Mouse (Mus musculus): Measurements from ENCODE around the gene Sft2d1. TPM values are rescaled to one million over a fixed set of nuclear protein-coding genes. Genes with fewer than 3 reads are reported as not detected.
A peak's percentile ranks its signal among the peaks of the same experiment; 100 is the strongest.
"Not testable (repeated sequence)": the region's sequence is repeated elsewhere in the genome, so short reads cannot be mapped to it uniquely, and the experiment has no call there.

Gene Sft2d1
- polyA plus RNA-seq (2015; fragmentation: Nextera tagmentation; extraction: Ambion mirVana), result 113 and 114 TPM in 2 replicates

DNA sequence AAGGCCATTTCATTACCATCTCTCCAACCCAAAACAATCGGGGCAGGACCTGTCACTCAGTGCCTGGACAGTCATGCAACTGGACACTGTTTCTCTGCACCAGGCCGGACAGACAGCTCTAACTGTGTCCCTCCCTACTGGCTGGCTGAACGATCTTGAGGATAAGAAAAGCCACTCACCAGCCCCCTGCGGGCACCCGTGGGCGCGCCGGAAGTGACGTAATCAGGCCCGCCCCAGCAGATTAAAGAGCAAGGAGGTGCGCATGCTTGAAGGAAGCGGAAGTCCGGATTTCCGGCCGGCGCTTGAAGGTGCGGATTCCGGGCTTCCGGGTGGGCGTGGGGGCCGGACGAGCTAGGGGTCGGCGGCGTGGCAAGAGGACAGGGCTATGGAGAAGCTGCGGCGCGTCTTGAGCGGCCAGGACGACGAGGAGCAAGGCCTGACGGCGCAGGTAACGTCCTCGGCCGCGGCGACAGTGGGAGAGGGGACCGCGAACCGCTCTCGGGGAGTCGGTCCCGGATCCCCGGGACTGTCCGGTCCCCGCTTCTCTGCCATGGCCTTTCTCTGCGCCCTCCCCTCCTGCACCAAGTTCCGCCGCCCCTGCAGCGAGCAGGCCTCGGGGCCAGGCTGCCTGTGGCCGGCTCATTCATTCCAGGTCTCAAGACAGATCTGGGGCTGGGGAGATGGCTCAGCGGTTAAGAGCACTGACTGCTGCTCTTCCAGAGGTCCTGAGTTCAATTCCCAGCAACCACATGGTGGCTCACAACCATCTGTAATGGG is at the start of gene Sft2d1:
Sft2d1 (plus strand) TSS at position 265 of the 777 bp plus-strand sequence.
- H3K4me2 ChIP-seq, result peak within 1 kb of the TSS; percentile 69
- peak within 1 kb of the TSS; percentile 81 for H3K9ac ChIP-seq
- H3K9me3 ChIP-seq (replicated peaks), result no peaks in the 10 kb centered on the region
- WGBS, result under 1% methylated on average over 44 of the region's 54 CpGs
- H3K36me3 ChIP-seq (ENCODE audit: poor library complexity, severe bottlenecking), result no peaks in the 10 kb centered on the region
- ATAC-seq, result peak; percentile 97
- H3K27ac ChIP-seq, result peak within 1 kb of the TSS; percentile 72; the same call in 1 of the 2 replicates
- peak within 1 kb of the TSS; percentile 93 for H3K4me3 ChIP-seq
- no peaks in the 10 kb centered on the region for H3K27me3 ChIP-seq
- peaks cover 27% of the 10 kb centered on the region for H3K4me1 ChIP-seq

DNA sequence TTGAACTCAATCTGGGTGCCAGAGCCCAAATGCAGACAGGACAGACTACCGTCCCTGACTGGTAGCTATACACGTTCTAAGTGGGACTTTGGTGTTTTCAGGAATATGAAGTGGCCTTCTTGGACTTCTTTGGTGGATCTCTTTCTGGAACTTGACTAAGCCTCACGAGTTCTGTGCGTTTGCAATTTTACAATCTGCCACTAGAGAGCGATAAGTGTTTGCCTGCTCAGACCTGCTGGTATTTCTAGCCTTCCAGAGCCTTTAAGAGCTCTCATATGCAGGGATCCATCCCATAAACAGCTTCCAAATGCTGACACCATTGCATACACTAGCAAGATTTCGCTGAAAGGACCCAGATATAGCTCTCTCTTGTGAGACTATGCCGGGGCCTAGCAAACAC is 46.3 kb upstream of the Sft2d1 start:
- H3K4me2 ChIP-seq; H3K36me3 ChIP-seq (ENCODE audit: poor library complexity, severe bottlenecking); H3K4me3 ChIP-seq; H3K9ac ChIP-seq; H3K27me3 ChIP-seq; H3K9me3 ChIP-seq (replicated peaks); H3K4me1 ChIP-seq; H3K27ac ChIP-seq: not testable (repeated sequence)
- peak; percentile 57; the same call in 1 of the 2 replicates for ATAC-seq
- WGBS, result 13% methylated on average over 7 of the region's 7 CpGs

DNA sequence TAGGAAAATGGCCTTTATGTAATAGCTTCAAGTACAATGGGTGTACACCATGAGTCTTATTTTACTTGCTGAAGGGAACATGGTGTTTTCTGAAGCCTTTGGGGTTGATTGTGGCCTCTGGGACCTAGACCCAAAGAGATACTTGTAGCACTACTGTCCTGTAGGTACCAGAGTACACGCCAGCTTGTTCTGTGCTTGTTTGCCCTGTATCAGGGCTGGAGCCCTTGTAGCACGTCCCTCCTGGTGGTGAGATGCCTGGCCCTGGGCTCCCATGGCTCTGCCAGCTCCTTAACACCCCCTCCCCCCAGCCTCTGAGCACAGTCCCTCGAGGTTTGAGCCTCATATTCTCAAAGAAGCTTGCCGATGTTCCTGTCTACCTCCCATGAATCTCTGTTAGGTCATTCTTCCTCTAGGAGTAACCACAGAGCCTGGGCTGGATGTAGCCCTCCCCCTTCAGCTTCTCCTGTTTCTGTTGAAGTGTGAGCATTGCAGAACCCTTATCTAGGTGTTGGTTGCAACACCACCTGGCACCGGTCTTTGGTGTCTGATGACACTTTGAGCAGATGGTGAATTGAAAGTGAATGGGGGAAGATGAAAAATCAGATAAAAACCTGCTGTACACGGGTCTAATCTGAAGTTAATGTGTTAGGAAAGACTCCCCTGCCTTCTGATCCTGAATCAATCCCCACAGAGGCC is 38.7 kb upstream of the Sft2d1 start:
- H3K9me3 ChIP-seq (replicated peaks), result no peaks in the 10 kb centered on the region
- WGBS, result 65% methylated on average over 6 of the region's 6 CpGs

DNA sequence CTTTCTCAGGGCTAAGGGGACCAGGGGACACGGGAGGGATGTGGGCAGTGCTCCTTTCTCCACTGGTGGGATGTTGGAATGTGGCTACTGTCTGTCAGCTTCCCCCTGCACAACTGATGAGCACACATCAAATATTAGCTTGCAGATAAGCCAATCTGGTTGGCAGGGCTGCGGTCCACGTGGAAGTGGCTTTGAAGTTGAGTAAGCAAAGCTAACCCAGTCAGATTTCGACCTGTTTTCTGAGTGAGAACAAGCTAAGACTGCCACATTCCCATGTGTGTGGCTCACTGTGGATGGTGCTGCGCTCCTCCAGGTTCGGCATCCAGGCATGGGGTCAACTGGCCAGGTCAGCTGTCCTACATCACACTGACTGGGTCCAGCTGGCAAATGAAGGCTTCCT is 38.0 kb upstream of the Sft2d1 start:
- 75% methylated on average over 6 of the region's 6 CpGs for WGBS

More for the DNA sequence above, 38.7 kb upstream of the Sft2d1 start:
- peaks cover 14% of the 10 kb centered on the region; the same call in 1 of the 2 replicates for H3K27me3 ChIP-seq
- no peak for ATAC-seq
- H3K4me2 ChIP-seq, result no peak overlapping the region
- no peaks in the 10 kb centered on the region for H3K36me3 ChIP-seq (ENCODE audit: poor library complexity, severe bottlenecking)
- no peak overlapping the region for H3K27ac ChIP-seq
- H3K4me1 ChIP-seq, result no peaks in the 10 kb centered on the region
- H3K4me3 ChIP-seq, result no peak overlapping the region
- H3K9ac ChIP-seq, result no peak overlapping the region

DNA sequence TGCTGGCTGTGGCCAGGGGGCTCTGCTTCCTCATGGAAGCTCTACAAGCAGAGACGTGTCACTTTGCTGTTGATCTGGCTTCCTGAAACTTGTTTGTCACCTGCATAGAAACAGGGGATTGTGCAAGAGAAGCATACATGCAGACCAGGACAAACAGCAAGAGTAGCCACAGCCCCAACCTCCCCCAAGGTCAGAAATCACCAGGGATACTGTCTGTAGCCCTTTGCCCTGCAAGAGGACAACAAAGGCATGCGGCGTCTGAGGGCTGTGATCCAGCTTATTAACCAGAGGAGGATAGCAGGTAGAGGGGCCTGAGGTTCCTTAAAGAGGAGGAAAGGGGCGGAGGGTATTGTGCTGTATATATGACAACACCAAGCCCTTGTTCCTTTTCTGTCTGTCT is 34.8 kb upstream of the Sft2d1 start:
- Histone ChIP-seq H3K36me3 (ENCODE audit: poor library complexity, severe bottlenecking) (no peaks in the 10 kb centered on the region), H3K27me3 (peaks cover 14% of the 10 kb centered on the region; the same call in 1 of the 2 replicates), H3K4me3 (no peak overlapping the region), H3K27ac (no peak overlapping the region), H3K9me3 (replicated peaks) (no peaks in the 10 kb centered on the region), H3K4me1 (no peaks in the 10 kb centered on the region), H3K4me2 (no peak overlapping the region), H3K9ac (no peak overlapping the region)
- WGBS, result 80% methylated on average over 4 of the region's 4 CpGs
- no peak for ATAC-seq

More for the DNA sequence above, 38.0 kb upstream of the Sft2d1 start:
- ATAC-seq, result no peak
- Histone ChIP-seq H3K9ac (no peak overlapping the region), H3K4me3 (no peak overlapping the region), H3K27me3 (peaks cover 14% of the 10 kb centered on the region; the same call in 1 of the 2 replicates), H3K4me1 (no peaks in the 10 kb centered on the region), H3K36me3 (ENCODE audit: poor library complexity, severe bottlenecking) (no peaks in the 10 kb centered on the region), H3K4me2 (no peak overlapping the region), H3K27ac (no peak overlapping the region), H3K9me3 (replicated peaks) (no peaks in the 10 kb centered on the region)

DNA sequence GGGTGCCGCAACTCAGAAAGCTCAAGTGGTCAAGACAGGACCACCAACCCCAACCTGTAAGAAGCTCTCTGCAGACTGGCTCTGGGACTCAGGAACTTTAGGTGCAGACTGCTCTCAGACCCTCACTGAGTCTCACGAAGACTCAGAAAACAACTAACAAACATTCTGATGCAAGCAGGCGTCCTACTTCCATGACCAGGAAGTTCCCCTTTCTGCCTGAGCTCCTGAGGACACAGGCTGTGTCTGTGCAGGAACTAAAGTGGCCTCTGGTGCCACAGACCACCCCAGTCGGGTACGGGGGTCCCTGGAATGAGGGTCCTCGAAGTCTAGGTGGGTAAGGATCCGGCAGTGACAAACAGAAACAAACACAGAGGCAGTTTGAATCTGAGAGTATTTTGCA is 34.2 kb upstream of the Sft2d1 start:
- WGBS, result 79% methylated on average over 7 of the region's 7 CpGs
- H3K36me3 ChIP-seq (ENCODE audit: poor library complexity, severe bottlenecking), result no peaks in the 10 kb centered on the region
- H3K4me1 ChIP-seq, result no peaks in the 10 kb centered on the region
- no peak overlapping the region for H3K4me2 ChIP-seq
- no peak overlapping the region for H3K4me3 ChIP-seq
- no peak overlapping the region for H3K27ac ChIP-seq
- no peak overlapping the region for H3K9ac ChIP-seq
- no peak for ATAC-seq
- H3K27me3 ChIP-seq, result peaks cover 14% of the 10 kb centered on the region; the same call in 1 of the 2 replicates
- no peaks in the 10 kb centered on the region for H3K9me3 ChIP-seq (replicated peaks)

DNA sequence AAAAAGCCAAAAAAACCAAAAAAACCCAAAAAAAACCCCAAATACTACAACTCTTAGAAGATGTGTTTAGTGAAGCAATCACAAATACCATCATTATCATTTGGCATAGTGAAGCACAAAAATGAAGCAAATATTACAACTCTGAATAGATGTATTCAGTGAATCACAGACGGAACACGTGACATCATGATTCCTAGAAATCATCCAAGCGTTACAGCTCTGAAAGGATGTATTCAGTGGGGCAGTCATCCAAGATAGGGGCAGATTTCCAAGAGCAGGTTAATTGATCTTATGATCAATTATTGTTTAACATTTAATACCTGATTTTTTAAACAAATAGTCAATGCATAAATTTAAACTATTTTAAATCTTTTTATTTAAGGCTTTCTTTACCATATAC is 33.6 kb upstream of the Sft2d1 start:
- ATAC-seq, result no peak
- no peaks in the 10 kb centered on the region for H3K9me3 ChIP-seq (replicated peaks)
- peaks cover 12% of the 10 kb centered on the region; the same call in 1 of the 2 replicates for H3K27me3 ChIP-seq
- no peak overlapping the region for H3K27ac ChIP-seq
- WGBS, result 62% methylated on average over 3 of the region's 3 CpGs
- H3K9ac ChIP-seq, result no peak overlapping the region
- no peaks in the 10 kb centered on the region for H3K36me3 ChIP-seq (ENCODE audit: poor library complexity, severe bottlenecking)
- H3K4me1 ChIP-seq, result no peaks in the 10 kb centered on the region
- no peak overlapping the region for H3K4me2 ChIP-seq
- no peak overlapping the region for H3K4me3 ChIP-seq

DNA sequence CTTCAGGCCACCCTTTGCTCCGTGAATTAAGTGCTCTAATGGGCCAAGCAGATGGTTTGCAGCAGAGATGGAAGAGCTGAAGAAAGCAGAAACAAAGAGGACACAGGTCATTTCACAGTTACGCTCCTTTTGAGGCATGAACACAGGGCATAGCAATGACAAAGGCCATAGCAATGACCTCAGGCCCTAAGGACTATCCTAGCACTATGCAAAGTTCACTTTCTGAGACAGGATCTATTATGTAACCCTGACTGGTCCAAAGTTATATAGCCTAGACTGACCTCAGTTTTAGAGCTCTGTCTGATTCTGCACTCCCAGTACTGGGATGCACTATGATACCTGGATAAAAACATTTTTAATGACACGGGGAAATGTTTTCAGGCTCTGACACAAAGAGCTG is 32.5 kb upstream of the Sft2d1 start:
- Histone ChIP-seq H3K9me3 (replicated peaks) (no peaks in the 10 kb centered on the region), H3K4me3 (no peak overlapping the region), H3K4me1 (peaks cover 6% of the 10 kb centered on the region), H3K9ac (no peak overlapping the region), H3K36me3 (ENCODE audit: poor library complexity, severe bottlenecking) (no peaks in the 10 kb centered on the region), H3K27me3 (0 out of 2 replicates have a peak, but pooled peaks cover 10% of the 10 kb centered on the region), H3K27ac (no peak overlapping the region), H3K4me2 (no peak overlapping the region)
- WGBS, result 67% methylated on average over 3 of the region's 3 CpGs
- no peak for ATAC-seq

DNA sequence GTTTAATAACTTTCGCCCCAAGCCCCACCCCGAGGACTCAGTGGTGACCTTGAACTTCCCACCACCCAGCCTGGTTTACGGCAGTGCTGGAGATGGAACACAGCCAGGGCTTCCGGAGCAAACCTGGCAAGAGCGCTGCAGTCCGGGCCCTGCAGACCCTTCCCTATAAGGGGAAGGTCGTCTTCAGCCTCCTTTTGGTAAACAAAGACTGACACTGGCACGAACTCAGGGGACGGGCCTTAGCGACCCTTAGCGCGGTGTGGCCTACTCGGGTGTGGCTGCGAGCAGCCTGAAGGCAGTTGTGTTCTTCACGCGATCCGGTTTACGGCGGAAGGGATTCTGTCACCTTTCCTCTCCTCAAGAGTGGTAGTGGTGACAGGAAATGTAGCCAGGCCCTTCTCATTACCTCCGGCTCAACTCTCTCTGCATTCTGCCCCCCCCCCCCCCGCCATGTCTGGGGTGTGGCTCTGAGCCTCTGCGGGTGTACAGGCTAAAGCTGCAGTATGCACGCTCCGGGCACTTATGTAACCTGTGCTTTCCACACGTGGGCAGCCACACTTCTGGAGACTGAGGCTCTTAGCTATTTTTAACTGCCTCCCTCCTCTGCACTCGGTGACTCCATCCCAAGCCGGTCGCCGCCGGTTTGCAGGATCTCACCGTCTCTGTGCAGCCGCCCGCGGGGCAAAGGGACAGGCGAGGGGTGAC is 27.9 kb upstream of the Sft2d1 start, which contains the start of gene Mpc1:
Mpc1 (plus strand) TSS at position 84 of the 705 bp plus-strand sequence.
- WGBS, result 2% methylated on average over 34 of the region's 35 CpGs
- H3K9me3 ChIP-seq (replicated peaks), result no peaks in the 10 kb centered on the region
- no peaks in the 10 kb centered on the region for H3K27me3 ChIP-seq
- H3K36me3 ChIP-seq (ENCODE audit: poor library complexity, severe bottlenecking), result no peaks in the 10 kb centered on the region
- H3K27ac ChIP-seq, result peak within 1 kb of the TSS; percentile 73
- peaks cover 19% of the 10 kb centered on the region for H3K4me1 ChIP-seq
- ATAC-seq, result peak; percentile 75
- peak within 1 kb of the TSS; percentile 85 for H3K9ac ChIP-seq
- peak within 1 kb of the TSS; percentile 100 for H3K4me2 ChIP-seq
- H3K4me3 ChIP-seq, result peak within 1 kb of the TSS; percentile 82

DNA sequence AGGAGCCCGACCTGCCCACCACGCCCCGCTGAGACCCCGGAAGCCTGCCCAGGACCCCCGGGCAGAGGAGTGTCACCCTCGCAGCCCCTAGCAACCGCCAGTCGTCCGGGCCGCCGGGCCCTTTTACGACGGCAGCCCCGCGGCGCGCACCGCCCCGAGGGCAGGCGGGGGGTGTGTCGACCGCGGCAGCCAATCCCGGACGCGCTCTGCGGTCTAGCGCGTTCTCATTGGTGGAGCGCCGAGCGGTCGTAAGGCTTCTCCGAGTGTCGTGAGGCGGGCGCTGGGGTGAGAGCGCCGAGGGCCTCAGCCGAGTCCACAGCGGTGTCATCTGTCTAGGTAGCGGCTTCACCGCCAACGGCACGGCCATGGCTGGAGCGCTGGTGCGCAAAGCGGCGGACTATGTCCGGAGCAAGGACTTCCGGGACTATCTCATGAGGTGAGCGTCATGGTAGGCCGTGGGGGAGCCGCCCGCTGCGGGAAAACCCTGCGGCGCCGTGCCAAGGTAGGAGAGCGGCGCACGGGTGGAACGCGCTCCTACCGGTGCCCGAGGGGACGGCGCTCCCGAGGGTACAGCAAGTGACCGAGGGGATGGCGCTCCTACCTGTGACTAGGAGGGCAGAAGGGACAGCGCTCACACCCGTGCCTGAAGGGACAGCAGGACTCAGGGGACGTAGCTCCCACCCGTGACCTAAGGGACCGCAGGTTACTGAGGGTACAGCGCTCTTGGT is 27.2 kb upstream of the Sft2d1 start:
- Histone ChIP-seq H3K9ac (peak overlapping the region; percentile 85), H3K27me3 (no peaks in the 10 kb centered on the region), H3K36me3 (ENCODE audit: poor library complexity, severe bottlenecking) (no peaks in the 10 kb centered on the region), H3K4me3 (peak overlapping the region; percentile 82), H3K9me3 (replicated peaks) (no peaks in the 10 kb centered on the region), H3K4me2 (peak overlapping the region; percentile 100), H3K4me1 (peaks cover 19% of the 10 kb centered on the region), H3K27ac (peak overlapping the region; percentile 73)
- ATAC-seq, result peak; percentile 99
- 0% methylated on average over 76 of the region's 77 CpGs for WGBS

DNA sequence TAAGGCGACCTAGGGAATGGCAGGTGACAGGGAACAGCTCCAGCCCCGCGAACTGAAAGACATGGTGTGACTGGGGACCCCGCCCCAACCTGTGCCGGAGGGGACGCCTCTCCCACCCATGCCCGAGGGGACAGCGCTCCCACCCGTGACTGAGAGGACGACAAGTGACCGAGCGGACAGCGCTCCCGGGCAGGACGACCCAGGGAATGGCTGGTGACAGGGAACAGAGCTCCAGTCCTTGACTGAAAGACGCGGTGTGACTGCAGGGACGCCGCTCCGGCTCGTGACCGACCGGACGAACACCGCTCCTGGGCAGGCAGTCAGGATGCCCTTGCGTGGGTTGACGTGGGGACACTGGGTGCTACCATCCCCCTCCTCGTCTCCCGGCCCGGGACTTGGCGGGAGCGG is 26.6 kb upstream of the Sft2d1 start:
- H3K4me1 ChIP-seq, result peaks cover 19% of the 10 kb centered on the region
- peak overlapping the region; percentile 100 for H3K4me2 ChIP-seq
- peak overlapping the region; percentile 82 for H3K4me3 ChIP-seq
- peak overlapping the region; percentile 85 for H3K9ac ChIP-seq
- under 1% methylated on average over 32 of the region's 32 CpGs for WGBS
- H3K36me3 ChIP-seq (ENCODE audit: poor library complexity, severe bottlenecking), result no peaks in the 10 kb centered on the region
- ATAC-seq, result no peak; the same call in 1 of the 2 replicates
- H3K27ac ChIP-seq, result no peak overlapping the region
- H3K9me3 ChIP-seq (replicated peaks), result no peaks in the 10 kb centered on the region
- no peaks in the 10 kb centered on the region for H3K27me3 ChIP-seq

Measured in forebrain, embryonic 13.5 days (tissue).